Mouse (Mus musculus) intestine, postnatal 0 days (tissue): Measurements from ENCODE around the gene Bend5. TPM values are rescaled to one million over a fixed set of nuclear protein-coding genes. Genes with fewer than 3 reads are reported as not detected.

Experiments
- ATAC-seq: fragments of 200-750 bp; cut with Nextera tagmentation; 2 replicates; pipeline ENCODE4 v1.8.0; 2017; ENCODE audit warnings: mild to moderate bottlenecking, moderate TSS enrichment, moderate library complexity
- H3K27ac ChIP-seq: fragments of 300-500 bp; sonication (generic); 2 replicates; pipeline ENCODE4 v1.5.1; 2014; ENCODE audit warnings: mild to moderate bottlenecking, low read depth, low read length, moderate library complexity
- H3K27me3 ChIP-seq: fragments of 300-500 bp; sonication (generic); replicated peaks from 2 replicates; pipeline ENCODE4 v1.6.1; 2014; ENCODE audit warnings: low read length, mixed read lengths; ENCODE audit not compliant: control insufficient read depth, insufficient read depth
- H3K36me3 ChIP-seq: fragments of 300-500 bp; sonication (generic); 2 replicates; pipeline ENCODE4 v1.6.1; 2014; ENCODE audit warnings: mild to moderate bottlenecking, moderate library complexity; ENCODE audit not compliant: control insufficient read depth, insufficient read depth
- H3K4me1 ChIP-seq: fragments of 300-500 bp; sonication (generic); replicated peaks from 2 replicates; pipeline ENCODE4 v1.6.1; 2014; ENCODE audit warnings: antibody characterized with exemption, low read length, mixed read lengths; ENCODE audit not compliant: control insufficient read depth, insufficient read depth
- H3K4me2 ChIP-seq: fragments of 300-500 bp; sonication (generic); replicated peaks from 2 replicates; pipeline ENCODE4 v1.6.1; 2014; ENCODE audit warnings: low read depth, mild to moderate bottlenecking, moderate library complexity
- H3K4me3 ChIP-seq: fragments of 300-500 bp; sonication (generic); 2 replicates; pipeline ENCODE4 v1.5.1; 2014; ENCODE audit warnings: low read depth, low read length
- H3K9ac ChIP-seq: fragments of 300-500 bp; sonication (generic); 2 replicates; pipeline ENCODE4 v1.6.1; 2014; ENCODE audit warnings: mild to moderate bottlenecking, low read depth, low read length
- H3K9me3 ChIP-seq: fragments of 300-500 bp; sonication (generic); 2 replicates; pipeline ENCODE4 v1.6.1; 2016; ENCODE audit warnings: mixed run types; ENCODE audit not compliant: control insufficient read depth
- CTCF ChIP-seq: sonication (generic); IDR thresholded peaks from 2 replicates; pipeline ENCODE4 v1.5.1; 2016; ENCODE audit warnings: low read depth, mild to moderate bottlenecking, control low read depth, antibody characterized with exemption, moderate library complexity
- WGBS: fragments of 180-500 bp; shearing (Covaris S2); extraction: QIAGEN DNeasy Blood & Tissue Kit; methylation state at CpG from one replicate; pipeline ENCODE4 v1.1.7; 2014; 5-methylcytosine and 5-hydroxymethylcytosine counted together
- polyA plus RNA-seq: library from polyadenylated mRNA; unstranded; fragments of >200 nt; fragmentation: Nextera tagmentation; extraction: Ambion mirVana; gene quantifications from 2 replicates; pipeline ENCODE4 v1.2.1, GENCODE M21; 2015

The Bend5 gene
- polyA plus RNA-seq, 1 experiment from 2014 or later: 28.0 TPM

GRCm38 (mm10) chr4:111504952-111505351 is 90.1 kb downstream of the Bend5 start:
- no peak for TF ChIP-seq CTCF
- Histone ChIP-seq H3K4me1 (0 out of 2 replicates have a peak, but pooled peaks cover 3% of the 10 kb centered on the region), H3K9ac (no peak overlapping the region), H3K36me3 (no peaks in the 10 kb centered on the region), H3K27ac (no peak overlapping the region), H3K9me3 (no peaks in the 10 kb centered on the region), H3K4me3 (no peak overlapping the region), H3K27me3 (no peaks in the 10 kb centered on the region), H3K4me2 (no peak overlapping the region)
- ATAC-seq: no peak
- WGBS: 87% methylated on average over 2 of the region's 2 CpGs
